Mouse (Mus musculus): ENCODE results near the gene Ugt1a8.

- TF ChIP-seq POLR2A (IDR thresholded peaks at IDR 0.05; ENCODE audit: insufficient read depth, low read depth, low read length): no peak
- no peak for TF ChIP-seq CTCF (IDR thresholded peaks at IDR 0.05)
These were observed 124.2 kb downstream of the Ugt1a8 start, which contains the start of gene Ugt1a1 for GRCm38 (mm10) chr1:88211812-88212211.
